ENCODE assay signal across 8 mouse cellular contexts in genomic region chr2:38285781-38286432, GRCm38 (mm10). TPM values are rescaled to one million over a fixed set of nuclear protein-coding genes. Genes with fewer than 3 reads are reported as not detected.
DNase-seq lines count a peak whose midpoint lies in the region; ATAC-seq lines count a peak whose summit lies in the region.

No protein-coding gene starts in this region.

- H3K27me3 ChIP-seq in hindbrain, embryonic 13.5 days = no peaks in the 10 kb centered on the region
- no peaks in the 10 kb centered on the region for H3K27me3 ChIP-seq in liver, embryonic 15.5 days

- DNase-seq in heart, adult 11 months = peak; percentile 64
- DNase-seq in heart, postnatal 36 days = no peak
- DNase-seq in NIH3T3 (ENCODE audit: low read depth) = peak; percentile 58
- DNase-seq in cerebellum, postnatal 14 days = no peak
- DNase-seq in frontal cortex, postnatal 36 days (ENCODE audit: low spot score in 2 of 2) = no peak
- DNase-seq in spleen, postnatal 10 days (ENCODE audit: low spot score in 2 of 2) = no peak

- intact Hi-C loops in heart, postnatal 36 days (cut with DNase I) = loop anchor here (5.0 to 10.0 kb wide), 2 partner anchors 71 to 719 kb away; partner anchors contain the start of genes Arpc5l and Rpl35

- peaks cover 15% of the 10 kb centered on the region for H3K4me1 ChIP-seq in hindbrain, embryonic 13.5 days (replicated peaks)
- peaks cover 41% of the 10 kb centered on the region for H3K4me1 ChIP-seq in liver, embryonic 15.5 days (replicated peaks)

- H3K9me3 ChIP-seq in hindbrain, embryonic 13.5 days = no peaks in the 10 kb centered on the region
- no peaks in the 10 kb centered on the region for H3K9me3 ChIP-seq in liver, embryonic 15.5 days (replicated peaks)

- 0 out of 2 replicates have a peak overlapping the region, but pooled peaks have one; percentile 91 for H3K27ac ChIP-seq in hindbrain, embryonic 13.5 days
- peak overlapping the region; percentile 89 for H3K27ac ChIP-seq in liver, embryonic 15.5 days (replicated peaks)

- H3K36me3 ChIP-seq in hindbrain, embryonic 13.5 days = no peaks in the 10 kb centered on the region
- no peaks in the 10 kb centered on the region for H3K36me3 ChIP-seq in liver, embryonic 15.5 days (replicated peaks)

- 67% methylated on average over 4 of the region's 4 CpGs for WGBS in hindbrain, embryonic 13.5 days
- WGBS in liver, embryonic 15.5 days (ENCODE audit: insufficient replicate concordance) = 54% methylated on average over 4 of the region's 4 CpGs

- peak overlapping the region; percentile 82 for H3K4me3 ChIP-seq in hindbrain, embryonic 13.5 days
- peak overlapping the region; percentile 87 for H3K4me3 ChIP-seq in liver, embryonic 15.5 days (replicated peaks)

- no peak for ATAC-seq in hindbrain, embryonic 13.5 days (ENCODE audit: low FRiP score)
- ATAC-seq in liver, embryonic 15.5 days (ENCODE audit: insufficient read depth) = no peak

- H3K4me2 ChIP-seq in hindbrain, embryonic 13.5 days = peak overlapping the region; percentile 71
- H3K4me2 ChIP-seq in liver, embryonic 15.5 days = peak overlapping the region; percentile 82

- H3K9ac ChIP-seq in hindbrain, embryonic 13.5 days = peak overlapping the region; percentile 87
- H3K9ac ChIP-seq in liver, embryonic 15.5 days = peak overlapping the region; percentile 89; the same call in 1 of the 2 replicates

RNA-seq across cellular contexts. Expression of gene Dennd1a, which starts 1.3 kb away (rescaled TPM):
- 10 to 100 TPM; 25.3 to 26.2 TPM for total RNA-seq in heart, postnatal 36 days (2021)
- polyA plus RNA-seq in hindbrain, embryonic 13.5 days (2015; fragmentation: Nextera tagmentation; extraction: Ambion mirVana) = 14.4 and 15.5 TPM in 2 replicates
- 9.4 and 9.9 TPM in 2 replicates for polyA plus RNA-seq in liver, embryonic 15.5 days (2015; fragmentation: Nextera tagmentation; extraction: Ambion mirVana)

RNA-seq across cellular contexts. Expression of gene Lhx2, which starts 53.2 kb away (rescaled TPM):
- not detected for total RNA-seq in heart, postnatal 36 days (2021)
- polyA plus RNA-seq in hindbrain, embryonic 13.5 days (2015; fragmentation: Nextera tagmentation; extraction: Ambion mirVana) = 22.1 and 23.6 TPM in 2 replicates
- 1.5 and 1.9 TPM in 2 replicates for polyA plus RNA-seq in liver, embryonic 15.5 days (2015; fragmentation: Nextera tagmentation; extraction: Ambion mirVana)

Comparison
In these comparisons a context has a peak if more than half of its experiments do, and no peak if none do; other contexts are left out.
1. DNase-seq: peak in heart, adult 11 months (single experiment) and NIH3T3 (single experiment); none in heart, postnatal 36 days (0 of 2), cerebellum, postnatal 14 days (0 of 2), frontal cortex, postnatal 36 days (0 of 2) and spleen, postnatal 10 days (0 of 2).